Mouse (Mus musculus) spleen, adult 12 weeks (tissue): ENCODE data around the gene Magi1.
"Not testable (repeated sequence)": the region's sequence is repeated elsewhere in the genome, so short reads cannot be mapped to it uniquely, and the experiment has no call there.

Experiments used
- DNase-seq: peaks from one replicate; pipeline ENCODE4 v3.0.0; 2022; ENCODE audit warnings: low spot score

Gene Magi1

DNA sequence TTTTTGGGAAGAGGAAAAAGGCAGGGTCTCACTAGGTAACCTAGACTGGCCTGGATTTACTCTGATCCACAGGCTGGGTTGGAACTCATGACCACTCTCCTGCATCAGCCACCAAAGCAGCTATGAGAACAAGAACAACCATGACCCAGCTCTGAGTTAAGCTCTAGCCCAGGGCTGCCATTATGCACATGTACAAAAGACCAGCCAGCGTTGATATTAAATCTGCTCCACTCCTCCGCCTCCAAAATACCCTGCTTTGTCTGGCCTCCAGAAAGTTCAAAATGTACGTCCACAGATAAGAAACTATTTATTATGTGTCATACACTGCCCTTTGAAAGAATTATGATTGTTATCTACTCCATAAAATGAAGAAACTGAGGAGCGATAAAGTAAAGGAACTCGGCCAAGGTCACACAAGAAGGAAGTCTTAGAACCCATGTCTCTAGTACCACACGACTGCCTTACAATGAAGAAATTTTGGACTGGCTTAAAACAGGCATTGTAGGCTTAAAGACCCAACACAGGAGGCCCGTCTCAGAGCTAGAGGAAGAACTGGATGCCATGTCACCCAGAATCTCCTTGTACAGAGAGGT is 223.0 kb downstream of the Magi1 start:
- DNase-seq, result no peak

DNA sequence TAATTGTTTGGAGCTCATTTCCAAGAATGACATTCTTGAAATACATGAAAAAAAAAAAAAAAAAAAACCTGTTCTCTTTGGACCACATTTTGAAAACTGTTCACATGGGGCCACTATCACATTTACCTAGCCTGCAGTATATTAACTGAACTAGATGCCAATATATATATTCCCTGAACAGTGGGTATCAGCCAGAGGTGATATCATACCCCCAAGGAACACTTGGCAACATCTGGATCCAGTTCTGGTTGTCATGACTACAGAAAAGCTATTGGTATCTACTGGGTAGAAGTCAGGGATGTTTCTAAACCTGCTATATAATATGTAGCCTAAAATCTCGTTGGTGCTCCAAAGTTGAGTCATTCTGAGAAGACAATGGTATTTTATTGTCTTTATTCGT is 224.6 kb downstream of the Magi1 start:
- DNase-seq, result no peak

DNA sequence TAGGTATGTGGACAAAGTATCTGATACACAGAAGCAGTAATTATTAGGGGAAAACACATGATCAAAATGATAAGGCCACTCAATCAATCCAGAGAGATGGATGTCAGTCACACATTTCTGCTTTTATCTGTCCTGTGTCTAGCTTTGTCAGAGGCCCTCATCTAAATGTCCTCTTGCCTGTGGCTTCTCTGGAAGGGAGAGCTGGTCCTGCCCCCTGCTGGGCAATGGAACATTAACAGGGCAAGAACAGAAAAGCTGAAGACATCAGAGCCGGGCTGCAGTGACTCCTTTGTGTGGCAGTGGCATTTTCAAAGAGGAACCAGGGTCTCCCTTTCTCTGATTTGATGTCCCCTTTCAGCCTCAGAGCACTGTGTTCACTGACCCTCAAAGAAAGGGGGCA is 229.8 kb downstream of the Magi1 start:
- DNase-seq, result no peak

DNA sequence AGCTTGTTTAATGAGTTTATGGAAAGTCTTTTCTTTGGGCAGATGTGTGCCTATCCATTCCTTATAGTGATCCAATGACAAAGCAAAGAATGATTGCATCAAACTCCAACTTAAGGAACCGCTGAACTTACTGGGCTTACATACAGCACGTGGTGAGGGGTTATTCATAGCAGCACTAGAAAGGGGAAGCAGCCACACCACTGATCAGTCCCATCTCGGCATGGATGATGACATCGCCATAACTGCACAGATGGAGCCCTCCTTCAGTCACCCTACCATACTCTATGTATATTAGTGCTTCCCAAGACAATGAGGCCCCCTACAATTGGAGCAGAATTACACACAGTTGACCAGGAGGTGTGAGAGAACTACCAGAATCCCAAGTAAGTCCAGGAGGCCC is 238.5 kb downstream of the Magi1 start:
- DNase-seq, result no peak

DNA sequence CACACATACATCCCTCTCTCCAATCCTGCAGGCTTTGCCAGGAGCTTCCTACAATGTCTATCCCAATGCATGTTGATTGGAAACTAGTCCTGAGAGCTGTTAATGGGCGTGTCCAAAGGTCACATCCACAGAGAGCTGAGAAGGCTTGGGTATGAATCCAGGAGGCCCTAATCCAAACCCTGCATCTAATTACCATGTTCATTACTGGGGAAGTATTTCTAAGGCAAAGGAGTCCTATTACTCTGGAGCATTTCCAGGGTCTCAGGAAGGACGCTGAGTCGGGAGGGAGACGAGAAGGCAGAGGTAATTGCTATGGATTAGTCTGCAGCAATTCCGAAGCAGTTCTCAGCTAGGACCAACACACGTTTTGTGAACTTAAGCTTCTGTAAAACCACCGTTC is 240.3 kb downstream of the Magi1 start:
- no peak for DNase-seq

DNA sequence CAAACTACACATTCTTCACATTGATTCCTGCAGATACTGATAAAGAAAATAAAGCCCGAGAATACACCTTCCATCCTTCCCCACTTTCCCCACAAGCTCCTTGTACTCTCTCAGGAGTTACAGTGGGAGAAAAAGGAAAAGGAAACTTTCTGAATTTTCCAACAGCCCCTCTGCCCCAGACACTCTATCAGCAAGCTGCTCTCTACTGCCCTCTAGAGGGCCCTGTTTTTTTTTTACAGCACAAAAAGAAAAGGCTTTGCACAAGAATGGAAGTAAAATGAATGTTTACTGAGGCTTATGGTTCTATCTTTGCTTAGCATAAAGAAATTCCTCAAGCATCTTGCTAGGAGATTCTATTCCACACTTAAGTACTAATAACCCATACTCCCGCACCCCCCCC is 243.6 kb downstream of the Magi1 start:
- no peak for DNase-seq

DNA sequence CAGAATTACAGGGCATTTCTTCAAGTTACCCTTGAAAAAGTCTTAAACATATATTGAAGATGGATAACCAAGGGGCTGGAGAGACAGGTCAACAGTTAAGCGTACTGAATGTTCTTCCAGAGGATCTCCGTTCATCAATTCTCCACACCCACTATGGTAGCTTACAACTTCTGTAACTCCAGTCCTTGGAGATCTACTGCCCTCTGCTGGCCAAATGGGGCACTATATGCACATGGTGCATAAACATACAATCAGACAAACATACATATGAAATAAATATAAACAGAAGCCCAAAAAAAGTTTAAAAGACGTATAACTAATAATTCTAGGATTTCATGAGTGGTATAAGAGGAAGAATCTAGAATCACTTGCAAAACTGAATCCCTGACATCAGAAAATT is 244.8 kb downstream of the Magi1 start:
- no peak for DNase-seq

DNA sequence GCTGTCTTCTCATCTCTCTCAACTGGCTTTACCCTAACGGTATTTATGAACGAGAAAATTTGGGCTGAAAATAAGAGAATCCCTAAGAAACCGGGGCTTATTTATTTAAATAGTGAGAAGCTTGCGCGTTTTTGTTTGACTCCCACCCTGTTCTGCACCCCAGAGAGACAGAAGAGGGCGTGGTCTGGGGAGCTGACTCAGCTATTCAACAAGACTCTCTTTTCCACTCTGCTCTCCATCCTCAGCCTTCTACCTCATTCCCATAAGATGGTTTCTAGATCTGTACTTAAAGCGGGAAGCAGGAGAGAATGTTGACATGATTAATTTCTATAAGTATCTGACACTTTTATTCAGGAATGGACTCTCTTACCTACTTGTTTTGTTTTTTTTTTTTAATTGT is 247.2 kb downstream of the Magi1 start:
- no peak for DNase-seq

DNA sequence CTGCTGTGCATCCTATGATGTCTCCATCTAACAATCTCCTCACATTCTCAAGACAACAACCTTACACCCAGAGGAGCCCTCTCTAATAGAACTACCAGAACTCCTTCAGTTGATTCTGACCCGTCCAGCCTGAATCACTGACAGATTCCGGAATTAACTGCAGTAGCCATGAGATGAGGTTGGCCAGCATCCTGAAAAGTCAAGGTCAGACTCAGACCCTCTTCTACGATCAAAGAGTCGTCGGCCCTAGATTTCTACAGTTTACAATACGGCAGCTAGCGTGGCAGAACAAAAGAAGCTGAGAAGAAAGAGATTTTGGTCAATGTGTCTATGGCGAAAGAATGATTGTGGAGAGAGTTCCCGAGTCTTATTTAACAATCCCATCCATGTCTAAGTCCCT is 257.4 kb downstream of the Magi1 start:
- no peak for DNase-seq

DNA sequence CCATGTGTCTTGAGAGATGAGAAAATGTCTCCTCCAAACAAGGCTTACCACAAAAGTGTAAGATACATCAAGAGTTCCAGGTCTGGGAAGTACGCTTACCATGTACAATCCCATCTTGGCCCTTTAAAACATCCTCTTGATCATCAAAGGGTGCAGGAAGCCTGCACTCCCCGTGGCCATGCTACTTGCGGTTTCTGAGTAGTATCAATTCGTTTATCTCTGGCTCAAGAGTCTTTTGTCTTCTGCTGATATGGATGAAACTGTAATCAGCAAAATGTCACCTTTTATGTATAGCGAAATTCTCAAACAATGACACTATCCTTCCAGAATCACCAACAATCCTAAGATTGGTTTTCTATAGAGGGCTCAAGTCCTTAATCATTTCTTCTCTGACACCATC is 261.3 kb downstream of the Magi1 start:
- DNase-seq, result no peak

DNA sequence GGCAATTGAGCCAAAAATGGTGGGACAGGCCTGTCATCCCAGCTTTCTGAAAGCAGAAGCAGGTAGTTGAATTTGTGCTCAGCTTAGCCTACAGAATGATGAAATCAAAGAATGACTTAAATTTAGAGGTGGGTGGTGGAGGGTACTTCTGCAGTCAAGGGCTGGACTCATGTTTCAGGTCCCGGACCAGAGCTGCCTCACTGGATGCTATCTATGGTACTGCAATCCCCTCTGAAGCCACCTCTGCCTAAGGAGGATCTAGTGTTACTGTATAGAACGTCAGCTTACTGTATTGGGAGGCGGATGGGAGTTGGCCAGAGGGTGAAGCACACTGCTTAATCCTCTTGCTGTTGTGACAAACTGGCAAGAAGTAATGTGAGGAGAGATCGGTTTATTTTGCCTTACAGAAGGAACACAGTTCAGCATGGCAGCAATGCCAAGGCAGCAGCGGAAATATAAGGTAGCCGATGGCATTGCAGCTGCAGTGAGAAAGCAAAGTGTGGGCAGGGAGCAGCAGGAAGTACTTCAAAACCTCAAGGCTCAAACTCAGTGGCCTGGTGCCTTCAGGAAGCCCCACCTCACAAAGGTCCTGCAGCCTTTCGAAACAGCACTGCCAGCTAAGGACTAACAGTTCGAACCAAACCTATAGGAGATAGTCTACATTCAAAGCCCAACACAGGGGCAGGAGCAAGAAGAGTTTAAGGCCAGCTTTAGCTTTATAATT is 262.3 kb downstream of the Magi1 start:
- no peak for DNase-seq

DNA sequence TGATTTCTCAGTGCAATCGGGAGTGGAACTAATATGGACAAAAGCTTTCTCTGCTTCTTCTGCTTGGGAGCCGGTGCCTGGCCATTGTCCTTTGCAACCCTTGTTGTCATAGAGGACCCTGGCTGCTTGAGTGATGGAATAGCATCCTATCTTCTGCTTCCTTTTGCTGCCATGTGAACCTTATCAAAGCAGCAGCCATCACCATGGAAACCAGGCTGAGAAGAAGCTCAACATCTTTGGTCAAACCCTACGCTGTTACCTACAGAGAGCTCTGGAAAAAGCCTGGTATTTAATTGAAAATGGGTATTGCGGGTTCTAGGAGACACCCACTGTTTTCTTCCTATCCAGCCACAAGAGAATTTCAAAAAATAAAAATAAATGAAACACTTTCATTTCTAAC is 263.2 kb downstream of the Magi1 start:
- DNase-seq, result no peak

DNA sequence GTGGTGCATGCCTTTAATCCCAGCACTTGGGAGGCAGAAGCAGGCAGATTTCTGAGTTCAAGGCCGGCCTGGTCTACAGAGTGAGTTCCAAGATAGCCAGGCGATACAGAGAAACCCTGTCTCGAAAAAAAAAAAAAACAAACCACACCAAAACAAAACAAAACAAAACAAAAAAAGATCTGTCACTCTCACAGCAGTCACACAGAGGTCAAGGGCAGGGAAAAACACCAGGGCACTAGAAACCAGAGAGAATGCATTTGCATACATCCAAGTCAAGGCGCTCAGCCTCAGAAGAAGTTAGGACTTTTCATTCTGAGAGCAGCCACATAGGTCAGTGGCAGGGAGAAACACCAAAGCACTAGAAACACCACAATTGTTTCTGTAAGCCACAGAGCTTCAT is 263.8 kb downstream of the Magi1 start:
- no peak for DNase-seq

DNA sequence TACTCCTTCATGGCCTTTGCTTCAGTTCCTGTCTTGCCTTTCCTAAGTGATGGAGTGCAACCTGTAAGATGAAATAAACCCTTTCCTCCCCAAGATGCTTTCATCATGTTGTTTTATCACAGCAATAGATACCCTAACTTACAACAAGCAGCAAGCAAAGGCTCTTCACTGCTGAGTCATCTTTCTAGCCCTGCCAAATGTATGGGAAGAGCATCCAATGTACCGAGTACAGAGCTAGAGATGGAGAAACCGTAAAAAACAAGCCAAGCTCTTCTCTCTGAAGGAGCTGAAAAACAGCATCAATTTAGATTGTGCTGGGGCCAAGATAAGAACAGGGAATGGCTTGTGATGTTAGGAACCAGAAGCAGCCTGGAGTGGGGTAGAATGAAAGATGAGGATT is 270.0 kb downstream of the Magi1 start:
- no peak for DNase-seq

DNA sequence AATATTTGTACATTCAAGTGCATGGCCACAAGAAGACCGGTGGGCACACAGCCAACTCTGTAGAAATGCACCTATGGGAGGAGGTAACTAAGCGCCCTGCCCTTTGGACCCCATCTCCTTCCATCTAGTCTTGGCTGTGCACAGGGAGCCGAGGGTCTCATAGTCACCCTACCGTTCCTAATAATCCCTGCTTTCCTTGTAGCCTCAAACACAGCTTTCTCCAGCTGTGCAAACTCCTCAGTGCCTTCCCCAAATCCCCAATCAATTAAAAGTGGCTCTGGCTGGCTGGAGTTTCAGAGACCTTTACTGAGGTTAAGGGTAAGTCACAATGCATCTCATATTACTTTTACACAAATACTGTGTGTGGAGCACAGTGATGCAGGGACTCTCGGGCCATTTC is 271.8 kb downstream of the Magi1 start:
- DNase-seq, result no peak

DNA sequence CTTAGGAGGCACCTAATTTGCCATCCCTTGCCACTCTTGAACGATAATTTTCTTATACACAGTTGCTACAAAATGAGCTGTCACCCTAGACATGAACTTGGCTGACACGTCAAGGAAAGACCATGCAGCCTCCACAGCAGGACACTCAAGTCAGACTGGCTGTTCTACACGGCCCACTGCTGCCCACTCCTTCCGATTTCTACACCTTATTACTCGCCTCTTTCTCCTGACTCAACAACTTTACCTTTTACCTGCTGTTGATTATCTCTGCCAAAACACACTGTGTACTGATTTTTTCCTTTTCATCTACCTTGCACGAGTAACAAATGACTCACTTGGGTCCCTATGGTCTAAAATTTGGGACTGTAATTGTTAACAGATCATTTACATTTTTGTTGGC is 272.2 kb downstream of the Magi1 start:
- no peak for DNase-seq

DNA sequence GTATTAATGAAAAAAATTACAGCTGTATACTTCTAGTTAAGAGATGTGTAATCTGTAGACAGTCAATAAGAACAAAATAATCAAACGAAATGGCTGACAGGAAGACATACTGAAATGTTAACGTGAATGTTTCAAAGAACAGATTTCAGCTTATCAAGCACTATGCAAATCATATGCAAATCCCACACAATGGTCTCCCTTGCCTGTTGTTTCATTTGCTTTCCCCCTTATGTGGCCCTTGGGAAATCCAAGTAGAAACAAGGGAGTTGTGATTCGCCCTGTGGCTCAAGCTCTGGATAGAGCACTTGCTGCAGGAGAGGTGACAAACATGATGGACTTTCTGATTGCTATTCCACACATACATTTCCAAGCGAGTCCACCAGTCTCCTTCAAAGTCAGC is 275.1 kb downstream of the Magi1 start:
- DNase-seq, result no peak

DNA sequence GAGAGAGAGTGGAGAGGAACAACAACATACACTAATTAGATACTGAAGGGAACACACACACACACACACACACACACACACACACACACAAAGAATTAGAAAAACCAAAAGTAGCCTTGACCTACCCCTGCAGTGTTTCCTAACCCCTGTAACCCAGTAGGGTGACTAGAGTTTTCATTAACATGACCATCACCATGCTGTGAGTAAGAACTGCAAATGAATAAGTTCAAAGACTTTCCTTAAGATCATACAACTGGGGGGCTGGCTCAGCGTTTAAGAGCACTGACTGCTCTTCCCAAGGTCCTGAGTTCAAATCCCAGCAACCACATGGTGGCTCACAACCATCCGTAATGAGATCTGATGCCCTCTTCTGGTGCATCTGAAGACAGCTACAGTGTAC is 280.1 kb downstream of the Magi1 start:
- not testable (repeated sequence) for DNase-seq

DNA sequence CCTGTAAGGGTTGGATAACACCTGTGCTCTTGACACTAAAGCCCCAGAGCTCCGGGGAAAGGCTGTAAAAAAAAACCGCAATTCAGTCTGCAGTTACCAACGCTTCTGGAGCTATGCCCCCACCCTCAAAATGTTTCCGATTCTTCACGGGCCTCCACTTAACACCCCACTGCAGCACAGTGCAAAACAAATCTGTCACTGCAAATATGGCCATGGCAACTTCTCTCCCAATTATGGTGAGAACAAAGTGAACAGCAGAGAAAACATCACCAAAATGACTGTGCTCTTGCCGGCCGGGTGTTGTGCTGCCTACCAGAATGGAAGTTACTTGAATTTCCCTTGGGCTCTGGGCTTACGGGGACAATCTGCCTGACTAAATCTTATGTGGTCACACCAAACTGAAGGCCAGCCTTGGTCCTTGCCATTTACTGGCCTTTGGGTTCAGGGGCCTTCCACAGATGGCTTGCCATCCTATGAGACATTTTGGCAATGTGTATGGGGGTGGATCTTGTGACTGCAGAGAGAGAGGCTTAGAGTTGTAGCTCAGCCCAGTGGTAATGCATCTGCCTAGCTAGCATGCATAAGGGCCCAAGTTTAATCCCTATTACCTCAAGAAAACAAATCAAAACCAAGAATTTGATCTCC is 286.8 kb downstream of the Magi1 start:
- no peak for DNase-seq

DNA sequence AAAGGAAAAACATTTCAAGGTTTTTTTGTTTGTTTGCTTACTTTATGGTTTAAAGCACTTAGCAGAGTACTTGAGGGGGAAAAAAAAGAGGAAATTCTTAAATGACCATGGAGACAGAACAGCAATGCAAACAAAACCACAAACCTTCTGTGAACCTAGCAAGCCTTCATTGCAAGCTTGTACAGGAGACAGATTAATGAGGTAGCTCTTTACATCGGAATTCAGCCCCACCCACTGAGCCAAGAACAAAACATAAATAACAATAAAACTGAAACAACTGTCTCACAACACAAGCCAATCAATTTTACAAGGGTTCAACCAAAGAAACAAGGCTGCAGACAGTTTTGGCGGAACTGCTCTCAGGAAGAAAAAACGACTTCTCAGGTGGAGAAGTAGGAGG is 296.2 kb downstream of the Magi1 start:
- DNase-seq, result no peak

DNA sequence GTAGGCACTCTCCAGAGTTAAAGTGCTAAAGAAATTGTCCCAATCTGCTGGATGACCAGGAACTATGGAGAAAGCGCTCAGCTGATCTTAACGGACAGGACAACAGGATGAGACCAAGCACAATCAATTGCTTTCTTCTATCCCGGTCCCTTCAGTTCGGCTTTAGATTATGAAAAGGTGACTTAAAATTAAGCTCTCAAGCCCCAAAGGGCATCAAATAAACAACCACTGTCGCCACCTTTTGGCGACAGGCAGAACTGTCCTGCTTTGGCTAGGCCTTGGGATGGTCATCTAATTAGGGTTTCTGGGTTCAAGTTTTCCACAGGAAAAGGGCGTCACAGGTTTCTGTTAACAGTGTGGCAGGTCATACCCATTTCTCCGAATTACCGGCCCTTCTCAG is 298.6 kb downstream of the Magi1 start:
- DNase-seq, result no peak

DNA sequence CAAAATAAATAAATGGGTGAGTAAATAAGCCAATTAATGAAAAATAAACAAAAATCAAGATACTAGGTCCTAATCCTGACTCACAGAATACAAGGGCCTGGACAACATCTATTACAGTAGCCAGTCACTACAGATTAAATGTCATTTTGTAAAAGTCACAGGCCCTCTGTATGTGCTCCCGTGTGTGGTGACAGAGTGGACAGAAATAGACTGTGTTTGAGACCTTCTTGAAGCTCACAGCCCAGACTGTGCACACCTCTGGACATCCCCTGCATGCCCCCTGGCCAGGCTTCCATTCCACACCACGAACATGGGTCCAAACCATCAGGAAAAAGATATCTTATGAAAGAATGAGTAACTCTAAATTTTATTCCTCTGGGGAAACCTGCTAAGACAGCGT is 300.2 kb downstream of the Magi1 start:
- DNase-seq, result no peak

DNA sequence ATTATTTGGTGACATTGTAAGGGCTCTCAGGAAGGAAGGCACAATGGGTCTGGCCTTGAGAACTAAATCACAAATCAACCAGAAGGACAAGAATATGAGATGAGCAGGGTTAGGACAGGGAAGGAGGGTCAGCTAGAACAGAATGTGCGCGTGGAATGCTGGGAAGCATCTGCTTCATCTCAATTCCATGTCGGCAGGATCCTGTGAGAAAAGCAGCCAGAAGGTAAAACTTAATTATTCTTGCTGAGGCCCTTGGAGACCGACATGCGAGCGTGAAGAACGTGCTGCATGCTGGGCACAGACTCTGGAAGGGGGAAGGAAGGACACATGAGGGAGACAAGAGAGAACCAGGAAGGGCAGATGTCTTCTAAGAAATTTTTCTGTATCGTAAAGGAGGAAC is 302.5 kb downstream of the Magi1 start:
- no peak for DNase-seq

DNA sequence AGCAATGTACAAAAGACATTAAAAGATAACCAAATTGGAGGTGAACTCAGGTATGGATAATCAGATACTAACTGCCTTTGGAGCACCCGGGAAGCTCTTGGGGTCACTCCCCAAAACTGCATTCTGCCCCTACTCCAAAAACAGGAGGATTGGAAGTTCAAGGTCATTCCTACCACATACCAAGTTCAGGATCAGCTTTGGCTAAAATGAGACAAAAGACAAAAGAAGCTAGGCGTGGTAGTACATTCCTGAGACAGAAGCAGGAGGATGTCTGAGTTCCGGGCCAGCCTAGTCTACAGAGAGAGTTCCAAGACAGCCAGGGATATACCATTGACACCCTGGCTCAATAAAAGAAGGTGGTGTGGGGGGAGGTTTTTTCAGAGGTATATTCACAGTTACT is 304.5 kb downstream of the Magi1 start:
- no peak for DNase-seq
